Mouse (Mus musculus) stomach, embryonic 16.5 days (tissue): ENCODE results near the gene Dnajb11. TPM values are rescaled to one million over a fixed set of nuclear protein-coding genes. Genes with fewer than 3 reads are reported as not detected.

Experiments
- ATAC-seq: fragments of 200-750 bp; cut with Nextera tagmentation; 2 replicates; pipeline ENCODE4 v1.8.0; 2017; ENCODE audit warnings: moderate number of reproducible peaks, moderate TSS enrichment; ENCODE audit not compliant: insufficient read depth, low FRiP score
- H3K27ac ChIP-seq: fragments of 300-500 bp; sonication (generic); 2 replicates; pipeline ENCODE4 v1.5.1; 2014; ENCODE audit warnings: low read length
- H3K27me3 ChIP-seq: fragments of 300-500 bp; sonication (generic); 2 replicates; pipeline ENCODE4 v1.6.1; 2014; ENCODE audit warnings: low read length, control low read depth, mixed read lengths; ENCODE audit not compliant: control insufficient read depth, insufficient read depth
- H3K36me3 ChIP-seq: fragments of 300-500 bp; sonication (generic); 2 replicates; pipeline ENCODE4 v1.6.1; 2014; ENCODE audit warnings: low read length; ENCODE audit not compliant: control insufficient read depth, insufficient read depth
- H3K4me1 ChIP-seq: fragments of 300-500 bp; sonication (generic); 2 replicates; pipeline ENCODE4 v1.6.1; 2014; ENCODE audit warnings: low read length, control low read depth, mixed read lengths; ENCODE audit not compliant: control insufficient read depth, insufficient read depth
- H3K4me2 ChIP-seq: fragments of 300-500 bp; sonication (generic); 2 replicates; pipeline ENCODE4 v1.6.1; 2014; ENCODE audit warnings: low read depth, low read length, mixed read lengths
- H3K4me3 ChIP-seq: fragments of 300-500 bp; sonication (generic); replicated peaks from 2 replicates; pipeline ENCODE4 v1.5.1; 2014; ENCODE audit warnings: mild to moderate bottlenecking, low read length
- H3K9ac ChIP-seq: fragments of 300-500 bp; sonication (generic); 2 replicates; pipeline ENCODE4 v1.6.1; 2014; ENCODE audit warnings: low read length
- H3K9me3 ChIP-seq: fragments of 300-500 bp; sonication (generic); replicated peaks from 2 replicates; pipeline ENCODE4 v1.6.1; 2016; ENCODE audit warnings: low read length, control low read depth; ENCODE audit not compliant: control insufficient read depth
- WGBS: fragments of 180-500 bp; shearing (Covaris S2); extraction: QIAGEN DNeasy Blood & Tissue Kit; methylation state at CpG from one replicate; pipeline ENCODE4 v1.1.7; 2014; 5-methylcytosine and 5-hydroxymethylcytosine counted together
- polyA plus RNA-seq: library from polyadenylated mRNA; unstranded; fragments of >200 nt; fragmentation: Nextera tagmentation; extraction: Ambion mirVana; gene quantifications from 2 replicates; pipeline ENCODE4 v1.2.1, GENCODE M21; 2015

Gene Dnajb11
- polyA plus RNA-seq, 1 experiment from 2014 or later = 109 TPM

GRCm38 (mm10) chr16:22878716-22879115, 21.1 kb downstream of the Dnajb11 start:
- no peak for ATAC-seq
- no peaks in the 10 kb centered on the region for H3K36me3 ChIP-seq
- no peaks in the 10 kb centered on the region for H3K27me3 ChIP-seq
- 79% methylated on average over 7 of the region's 7 CpGs for WGBS
- no peaks in the 10 kb centered on the region for H3K9me3 ChIP-seq
- H3K27ac ChIP-seq = no peak overlapping the region
- H3K4me3 ChIP-seq = no peak overlapping the region
- no peak overlapping the region for H3K4me2 ChIP-seq
- H3K9ac ChIP-seq = no peak overlapping the region
- H3K4me1 ChIP-seq = no peaks in the 10 kb centered on the region

DNA sequence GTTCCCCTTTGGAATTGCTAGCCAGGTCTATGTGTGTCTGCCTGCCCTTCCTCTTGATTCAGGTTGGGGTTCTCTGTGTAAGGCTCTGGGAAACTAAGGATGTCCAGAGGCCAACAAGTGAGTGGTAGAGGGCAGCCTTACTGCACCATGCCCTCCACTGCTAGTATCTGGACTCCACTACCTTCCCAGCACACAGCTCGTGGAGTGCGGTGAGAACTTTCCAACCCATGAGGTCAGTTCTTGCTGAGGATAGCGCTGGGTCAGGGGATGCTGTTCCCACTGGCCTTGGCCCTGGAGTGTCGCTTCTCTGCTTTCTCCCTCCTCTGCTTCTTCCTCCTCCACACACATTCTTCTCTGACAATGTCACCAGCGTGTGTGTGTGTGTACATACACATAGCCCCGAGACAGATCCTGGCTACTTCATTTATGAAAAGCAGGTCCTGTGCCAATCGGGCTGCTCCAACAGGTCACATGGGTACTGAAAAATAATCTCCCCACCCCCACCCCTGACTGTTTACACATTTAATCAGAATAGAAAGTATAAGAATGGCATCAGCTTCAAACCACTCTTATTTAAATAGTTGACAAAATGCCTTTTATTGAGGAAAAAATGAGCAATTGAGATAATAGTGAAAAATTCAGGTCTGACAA, 22.4 kb downstream of the Dnajb11 start:
- WGBS = 59% methylated on average over 7 of the region's 7 CpGs
- no peaks in the 10 kb centered on the region for H3K27me3 ChIP-seq
- H3K9ac ChIP-seq = no peak overlapping the region
- no peaks in the 10 kb centered on the region for H3K36me3 ChIP-seq
- no peaks in the 10 kb centered on the region for H3K9me3 ChIP-seq
- no peak for ATAC-seq
- H3K4me2 ChIP-seq = no peak overlapping the region
- H3K27ac ChIP-seq = no peak overlapping the region
- H3K4me1 ChIP-seq = no peaks in the 10 kb centered on the region
- H3K4me3 ChIP-seq = no peak overlapping the region

GRCm38 (mm10) chr16:22880900-22881299, 23.3 kb downstream of the Dnajb11 start:
- no peak overlapping the region for H3K4me2 ChIP-seq
- H3K9me3 ChIP-seq = no peaks in the 10 kb centered on the region
- no peak overlapping the region for H3K9ac ChIP-seq
- no peaks in the 10 kb centered on the region for H3K27me3 ChIP-seq
- 23% methylated on average over 6 of the region's 6 CpGs for WGBS
- no peak overlapping the region for H3K4me3 ChIP-seq
- no peak for ATAC-seq
- H3K4me1 ChIP-seq = no peaks in the 10 kb centered on the region
- no peaks in the 10 kb centered on the region for H3K36me3 ChIP-seq
- no peak overlapping the region for H3K27ac ChIP-seq

- H3K27ac ChIP-seq = no peak overlapping the region
- no peaks in the 10 kb centered on the region for H3K27me3 ChIP-seq
- WGBS = 65% methylated on average over 4 of the region's 4 CpGs
- H3K9me3 ChIP-seq = no peaks in the 10 kb centered on the region
- H3K4me1 ChIP-seq = no peaks in the 10 kb centered on the region
- H3K9ac ChIP-seq = no peak overlapping the region
- H3K4me2 ChIP-seq = no peak overlapping the region
- H3K4me3 ChIP-seq = no peak overlapping the region
- no peak for ATAC-seq
- H3K36me3 ChIP-seq = no peaks in the 10 kb centered on the region
These were observed 23.8 kb downstream of the Dnajb11 start for GRCm38 (mm10) chr16:22881487-22881886.

- 79% methylated on average over 5 of the region's 5 CpGs for WGBS
- ATAC-seq = no peak
- Histone ChIP-seq H3K9ac (no peak overlapping the region), H3K4me3 (no peak overlapping the region), H3K4me1 (no peaks in the 10 kb centered on the region), H3K9me3 (no peaks in the 10 kb centered on the region), H3K4me2 (no peak overlapping the region), H3K36me3 (no peaks in the 10 kb centered on the region), H3K27me3 (no peaks in the 10 kb centered on the region), H3K27ac (no peak overlapping the region)
These were observed 25.8 kb downstream of the Dnajb11 start for GRCm38 (mm10) chr16:22883441-22883840.

DNA sequence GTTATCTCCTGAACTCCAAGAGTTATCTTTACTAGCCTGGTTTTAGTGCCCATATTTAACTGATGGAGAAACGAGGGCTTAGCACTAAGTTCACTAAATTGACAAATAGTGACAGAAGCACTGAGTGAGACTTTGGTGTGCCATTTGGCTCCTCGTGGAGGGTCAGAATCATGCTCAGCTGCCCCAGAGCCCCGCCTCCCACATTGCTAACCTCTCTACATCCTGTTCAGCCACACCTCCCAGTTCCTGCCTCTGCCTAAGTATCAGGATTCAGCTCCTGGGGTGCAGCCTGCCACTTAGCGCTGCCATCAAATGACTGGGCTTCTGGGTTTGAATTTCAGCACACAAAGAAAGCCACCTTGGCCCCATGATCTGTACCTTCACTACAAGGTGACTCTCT, 27.7 kb downstream of the Dnajb11 start:
- no peak overlapping the region for H3K4me2 ChIP-seq
- no peaks in the 10 kb centered on the region for H3K4me1 ChIP-seq
- no peak for ATAC-seq
- no peak overlapping the region for H3K27ac ChIP-seq
- no peaks in the 10 kb centered on the region for H3K9me3 ChIP-seq
- H3K36me3 ChIP-seq = no peaks in the 10 kb centered on the region
- H3K9ac ChIP-seq = no peak overlapping the region
- H3K27me3 ChIP-seq = no peaks in the 10 kb centered on the region
- no peak overlapping the region for H3K4me3 ChIP-seq
- 32% methylated on average over 4 of the region's 4 CpGs for WGBS

DNA sequence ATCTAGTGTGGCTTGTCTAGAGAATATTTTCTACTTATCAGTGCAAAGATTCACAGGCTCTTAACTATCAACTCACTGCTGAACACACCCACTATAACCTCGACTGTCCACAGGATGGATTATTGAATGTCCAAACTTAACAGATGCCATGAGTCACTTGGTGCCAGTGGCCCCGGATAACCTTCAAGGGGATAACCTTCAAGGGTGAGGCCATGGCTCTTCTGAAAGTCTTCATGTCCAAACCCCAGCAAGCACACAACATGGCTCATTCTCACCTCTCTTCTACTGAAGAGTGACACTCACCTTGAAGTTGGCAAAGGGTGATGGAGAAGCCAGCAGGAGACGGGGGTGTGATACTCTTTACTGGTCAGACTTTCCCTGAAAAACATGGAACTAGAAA, 29.1 kb downstream of the Dnajb11 start:
- Histone ChIP-seq H3K36me3 (no peaks in the 10 kb centered on the region), H3K4me1 (no peaks in the 10 kb centered on the region), H3K9me3 (no peaks in the 10 kb centered on the region), H3K4me2 (no peak overlapping the region), H3K9ac (no peak overlapping the region), H3K27ac (no peak overlapping the region), H3K27me3 (no peaks in the 10 kb centered on the region), H3K4me3 (no peak overlapping the region)
- ATAC-seq = no peak
- WGBS = 55% methylated on average over 3 of the region's 3 CpGs

DNA sequence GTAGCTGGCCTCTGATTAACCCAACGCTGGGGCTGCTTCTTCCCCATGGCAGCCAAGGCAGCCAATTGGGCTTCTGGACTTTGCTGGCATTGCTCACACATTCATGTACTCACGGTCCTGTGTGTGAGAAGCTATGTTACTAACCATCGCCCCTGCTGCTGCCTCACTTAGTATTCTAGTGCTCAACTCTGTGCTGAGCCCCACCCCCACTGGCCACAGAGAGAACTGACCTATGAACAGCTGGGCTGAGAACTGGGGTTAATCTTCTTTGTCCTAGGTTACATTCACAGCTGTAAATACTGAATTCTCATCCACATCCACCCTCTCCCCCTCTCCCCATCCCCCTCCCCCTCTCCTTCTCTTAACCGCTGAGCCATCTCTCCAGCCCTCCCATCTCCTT, 31.2 kb downstream of the Dnajb11 start:
- Histone ChIP-seq H3K4me3 (no peak overlapping the region), H3K36me3 (no peaks in the 10 kb centered on the region), H3K27me3 (no peaks in the 10 kb centered on the region), H3K27ac (no peak overlapping the region), H3K9ac (no peak overlapping the region), H3K4me2 (no peak overlapping the region), H3K4me1 (no peaks in the 10 kb centered on the region), H3K9me3 (no peaks in the 10 kb centered on the region)
- ATAC-seq = no peak
- 71% methylated on average over 4 of the region's 4 CpGs for WGBS

DNA sequence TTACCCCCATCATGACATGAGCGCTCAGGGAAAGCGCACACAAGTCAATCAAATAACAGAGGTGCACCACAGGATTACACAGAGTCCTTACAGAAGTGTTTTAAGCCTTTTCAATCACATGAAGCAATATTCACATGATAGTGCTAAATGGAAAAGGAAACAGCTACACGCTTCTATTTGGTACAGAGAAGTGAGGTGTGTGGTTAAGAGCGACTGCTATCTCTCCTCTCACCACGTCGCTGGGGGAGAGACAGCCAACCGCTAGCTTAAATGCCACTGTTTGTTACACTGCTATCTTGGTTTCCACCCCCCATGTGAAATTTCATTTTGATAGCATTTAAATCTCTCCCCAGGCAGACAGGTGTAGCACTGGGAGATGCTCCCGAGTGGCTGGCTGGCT, 32.1 kb downstream of the Dnajb11 start:
- H3K27ac ChIP-seq = no peak overlapping the region
- H3K27me3 ChIP-seq = no peaks in the 10 kb centered on the region
- H3K9me3 ChIP-seq = no peaks in the 10 kb centered on the region
- H3K4me3 ChIP-seq = no peak overlapping the region
- ATAC-seq = no peak
- 80% methylated on average over 8 of the region's 8 CpGs for WGBS
- no peak overlapping the region for H3K9ac ChIP-seq
- H3K36me3 ChIP-seq = no peaks in the 10 kb centered on the region
- H3K4me1 ChIP-seq = no peaks in the 10 kb centered on the region
- no peak overlapping the region for H3K4me2 ChIP-seq
